Mouse (Mus musculus) testis, adult 2 months (tissue): Measurements from ENCODE around the gene Slc30a1.

Experiments used
- CTCF ChIP-seq: fragments of 200-500 bp; IDR thresholded peaks from 2 replicates; pipeline ENCODE4 v1.5.1; 2012; ENCODE audit warnings: low read depth, mild to moderate bottlenecking, inconsistent platforms, low read length, moderate library complexity; ENCODE audit not compliant: control insufficient read depth, insufficient read depth, insufficient replicate concordance
- POLR2A ChIP-seq: fragments of 200-500 bp; IDR thresholded peaks from 2 replicates; pipeline ENCODE4 v1.6.1; 2012; ENCODE audit warnings: low read depth, mild to moderate bottlenecking, inconsistent platforms, low read length, moderate library complexity; ENCODE audit not compliant: control insufficient read depth

- TF ChIP-seq CTCF (no peak), POLR2A (no peak)
Observed at GRCm38 (mm10) chr1:191921701-191922100, 15.1 kb downstream of the Slc30a1 start.
